Mouse (Mus musculus): ENCODE data around the gene Fscn1. TPM values are rescaled to one million over a fixed set of nuclear protein-coding genes. Genes with fewer than 3 reads are reported as not detected.

The Fscn1 gene
- polyA plus RNA-seq, 1 experiment = 69.0 TPM

DNA sequence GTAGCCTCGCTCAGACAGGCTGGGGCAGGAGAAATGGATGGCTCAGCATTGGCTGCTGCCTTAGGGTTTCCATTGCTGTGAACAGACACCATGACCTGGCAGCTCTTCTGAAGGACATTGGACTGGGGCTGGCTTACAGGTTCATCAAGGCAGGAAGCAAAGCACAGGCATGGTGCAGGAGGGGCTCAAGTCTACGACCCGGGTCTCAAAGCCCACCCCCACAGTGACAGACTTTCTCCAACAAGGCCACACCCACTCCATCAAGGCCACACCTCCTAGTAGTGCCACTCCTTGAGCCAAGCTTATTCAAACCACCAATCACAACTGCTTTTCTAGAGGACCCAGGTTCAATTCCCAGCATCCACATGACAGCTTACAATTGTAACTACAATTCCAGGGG is 13.8 kb downstream of the Fscn1 start:
- no peak for DNase-seq (ENCODE audit: low spot score)

DNA sequence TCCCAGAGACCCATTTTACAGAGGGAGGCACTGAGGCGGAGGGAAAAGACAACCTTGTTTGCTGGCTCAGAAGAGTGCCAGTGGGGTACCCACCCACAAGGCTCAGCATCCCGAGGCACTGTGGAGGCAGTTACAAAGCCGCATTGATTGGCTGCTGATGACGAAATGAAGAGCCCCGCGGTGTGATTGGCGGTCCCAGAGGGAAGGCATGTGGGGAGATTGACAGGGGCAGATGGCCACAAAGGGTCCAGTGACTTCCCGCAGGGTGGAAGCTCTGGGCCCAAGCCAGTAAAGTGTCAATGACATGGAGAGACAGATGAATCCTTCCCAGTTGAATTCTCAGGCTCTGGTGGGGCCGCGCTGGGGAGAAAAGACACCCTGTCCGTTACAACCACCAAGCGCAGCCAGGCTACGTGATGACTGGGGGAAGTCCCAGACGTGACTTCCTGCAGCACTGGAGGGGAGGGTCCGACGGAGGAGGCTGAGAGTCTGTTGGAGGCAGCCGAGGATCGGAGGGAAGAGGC is 14.5 kb downstream of the Fscn1 start:
- no peak for DNase-seq (ENCODE audit: low spot score)

DNA sequence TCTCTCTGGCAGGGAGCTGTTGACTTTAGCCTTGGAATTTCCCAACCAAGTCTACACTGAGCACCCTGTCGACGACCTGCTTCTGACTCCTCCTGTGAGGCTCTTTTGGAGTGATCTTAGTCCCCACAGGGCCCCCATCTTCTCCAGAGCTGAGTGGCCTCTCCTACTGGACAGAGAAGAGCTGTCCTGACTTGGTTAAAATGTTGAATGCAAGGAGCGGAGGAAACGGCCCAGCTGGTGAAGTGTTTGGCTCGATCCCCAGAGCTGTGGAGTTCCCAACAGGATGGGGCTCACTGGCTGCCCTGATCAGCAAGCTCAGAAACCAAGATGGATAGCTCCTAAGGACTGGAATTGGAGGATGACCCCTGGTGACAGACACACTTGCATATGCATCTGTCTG is 16.4 kb downstream of the Fscn1 start:
- no peak for DNase-seq (ENCODE audit: low spot score)

DNA sequence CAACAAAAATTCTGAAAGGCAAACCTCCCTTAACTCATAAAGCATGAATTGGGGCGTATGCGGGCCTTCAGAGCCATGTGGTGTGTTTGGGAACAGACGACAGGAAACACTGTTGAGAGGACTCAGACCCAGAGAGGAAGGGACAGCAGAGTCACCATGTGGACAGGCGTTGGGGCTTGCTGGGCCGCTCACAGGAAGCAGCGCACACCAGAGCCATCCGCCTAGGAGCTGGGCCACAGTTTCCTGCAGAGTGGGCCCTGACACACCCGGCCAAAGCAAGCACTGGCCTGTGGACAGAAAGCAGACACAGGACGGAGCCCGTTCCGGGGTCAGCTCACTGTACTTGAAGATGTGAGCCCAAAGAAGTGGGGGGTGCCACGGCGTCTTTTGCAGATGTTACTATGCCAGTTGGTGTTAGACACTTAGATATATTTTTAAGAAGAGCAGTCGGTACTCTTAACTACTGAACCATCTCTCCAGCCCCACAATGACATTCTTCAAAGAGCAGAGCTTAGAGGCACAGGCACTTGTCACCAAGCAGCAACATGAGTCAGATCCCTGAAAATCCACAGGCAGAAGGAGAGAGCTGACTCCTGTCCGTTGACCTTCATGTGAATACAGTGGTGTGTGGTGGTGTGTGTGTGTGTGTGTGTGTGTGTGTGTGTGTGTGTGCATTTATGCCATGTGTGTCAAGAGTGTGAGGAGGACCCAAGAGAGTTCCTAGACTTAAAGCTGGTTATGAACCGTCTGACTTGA is 22.1 kb downstream of the Fscn1 start:
- DNase-seq (ENCODE audit: low spot score) = no peak

DNA sequence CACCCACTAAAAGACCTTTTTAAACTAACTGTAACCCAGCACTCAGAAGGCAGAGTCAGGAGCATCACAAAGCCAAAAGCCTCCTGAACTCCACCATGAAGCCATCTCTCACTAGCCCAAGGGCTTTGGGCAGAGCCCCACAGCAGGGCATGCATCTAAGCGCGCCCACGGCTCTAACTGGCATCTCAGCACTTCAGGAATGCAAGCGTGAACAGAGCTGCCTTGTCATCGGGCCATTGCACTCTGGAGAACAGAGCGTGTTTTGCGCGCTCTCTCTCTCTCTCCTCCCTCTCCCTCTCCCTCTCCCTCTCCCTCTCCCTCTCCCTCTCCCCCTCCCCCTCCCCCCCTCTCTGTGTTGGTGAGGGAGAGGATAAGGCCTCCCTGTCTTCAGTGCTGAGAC is 23.0 kb downstream of the Fscn1 start:
- no peak for DNase-seq (ENCODE audit: low spot score)

DNA sequence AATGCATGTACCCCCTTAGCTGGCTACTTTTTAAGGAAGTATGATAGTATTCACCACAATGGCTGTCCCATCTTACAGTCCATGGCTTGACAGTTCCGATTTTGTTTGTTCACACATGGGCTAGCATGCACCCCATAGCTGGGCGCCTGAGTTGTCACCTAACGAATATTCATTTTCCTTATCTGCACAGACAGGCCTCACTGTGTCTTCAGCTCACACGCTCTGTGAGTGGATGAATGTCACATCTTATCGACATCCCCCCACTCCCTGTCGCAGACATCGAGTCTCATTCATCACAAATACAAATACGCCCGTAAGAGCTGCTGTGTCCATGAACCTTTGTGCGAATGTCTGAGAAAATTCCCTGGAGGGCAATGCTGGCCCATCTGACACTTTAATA is 24.1 kb downstream of the Fscn1 start:
- no peak for DNase-seq (ENCODE audit: low spot score)

DNA sequence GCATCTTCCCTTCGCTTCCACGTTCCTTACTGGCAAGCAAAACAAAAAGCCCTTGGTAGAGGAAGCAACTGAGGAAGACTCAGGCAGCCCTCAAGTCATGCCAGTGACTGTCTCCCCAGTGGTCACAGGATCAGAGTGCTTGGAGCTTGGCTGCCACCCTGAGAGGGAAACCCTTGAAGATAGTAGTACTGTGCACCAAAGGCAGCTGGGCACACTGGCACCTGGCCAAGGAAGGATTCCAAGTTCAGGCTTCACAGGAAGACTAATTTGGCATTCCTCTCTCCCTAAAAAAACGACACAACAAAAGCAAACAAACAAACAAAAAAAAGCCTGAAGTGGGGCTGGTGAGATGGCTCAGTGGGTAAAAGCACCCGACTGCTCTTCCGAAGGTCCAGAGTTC is 28.4 kb downstream of the Fscn1 start:
- DNase-seq (ENCODE audit: low spot score) = no peak

DNA sequence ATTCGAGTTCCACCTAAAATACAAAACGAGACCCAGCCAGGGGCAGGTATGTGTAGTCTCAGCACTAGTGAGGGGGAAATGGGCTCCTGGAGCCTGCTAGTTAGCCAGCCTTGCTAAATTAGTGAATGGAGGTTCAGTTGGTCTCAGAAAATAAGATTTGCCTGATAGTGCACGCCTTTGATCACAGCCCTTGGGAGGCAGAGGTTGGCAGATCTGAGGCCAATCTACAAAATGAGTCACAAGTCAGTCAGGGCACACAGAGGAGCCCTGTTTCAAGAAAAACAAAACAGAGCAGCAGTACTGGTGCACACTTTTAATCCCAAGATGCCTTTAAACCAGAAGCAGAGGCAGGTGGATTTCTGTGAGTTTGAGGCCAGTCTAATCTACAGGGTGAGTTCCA is 29.0 kb downstream of the Fscn1 start:
- DNase-seq (ENCODE audit: low spot score) = no peak

DNA sequence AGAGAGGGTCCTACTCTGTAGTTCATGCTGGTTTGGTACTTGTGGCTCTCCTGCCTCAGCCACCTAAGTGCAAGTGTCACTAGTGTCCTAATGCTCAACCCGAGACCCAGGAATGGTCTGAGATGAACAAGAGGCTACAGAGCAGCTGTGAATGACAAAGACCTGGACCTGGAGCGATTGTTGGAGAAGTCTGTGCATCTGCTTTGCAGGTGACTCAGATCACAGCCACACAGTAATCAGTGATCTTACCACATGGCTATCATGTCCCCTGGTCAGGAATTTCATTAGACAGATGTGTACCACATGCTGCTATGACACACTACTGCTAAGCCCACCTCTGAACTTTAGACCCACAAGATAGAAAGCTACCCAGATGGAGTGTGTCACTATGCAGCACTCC is 34.6 kb downstream of the Fscn1 start:
- no peak for DNase-seq (ENCODE audit: low spot score)

DNA sequence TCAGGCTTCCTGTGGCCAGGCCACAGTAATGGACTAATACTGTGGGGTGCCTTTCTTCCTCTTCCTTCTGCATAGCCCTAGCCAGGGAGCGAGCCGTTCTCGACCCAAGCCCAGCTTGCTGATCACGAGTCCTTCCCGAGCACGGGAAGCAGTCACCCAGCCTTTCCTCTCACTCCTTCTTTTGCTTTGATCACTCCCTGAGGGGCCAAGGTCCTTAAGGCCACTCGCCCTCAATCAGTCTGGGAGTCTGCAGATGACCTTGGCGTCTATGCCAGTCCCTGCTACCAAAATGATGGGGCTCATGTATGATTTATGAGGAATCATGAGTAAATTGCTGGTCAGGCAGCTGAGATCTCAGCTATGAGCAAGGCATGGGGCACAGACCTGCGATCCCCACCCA is 37.4 kb downstream of the Fscn1 start:
- no peak for DNase-seq (ENCODE audit: low spot score)

DNA sequence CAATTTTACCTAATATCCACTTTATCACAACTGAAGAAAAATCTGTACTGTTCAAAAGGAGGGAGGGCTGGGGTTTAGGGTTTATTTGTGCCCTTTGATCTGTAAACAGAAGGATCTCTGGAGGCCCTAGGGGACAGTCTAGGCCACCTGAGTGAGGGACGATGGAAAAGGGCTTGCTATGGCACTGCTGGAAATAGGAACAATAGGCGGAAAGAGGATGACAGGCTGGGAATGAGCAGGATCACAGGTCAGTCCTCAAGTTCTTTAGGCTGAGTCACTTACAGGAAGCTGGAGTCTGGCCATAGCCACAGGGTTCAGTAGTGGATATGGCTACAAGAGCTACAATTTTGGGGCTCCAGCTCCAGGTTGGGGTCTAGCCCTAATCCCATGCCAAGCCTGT is 38.0 kb downstream of the Fscn1 start:
- no peak for DNase-seq (ENCODE audit: low spot score)

DNA sequence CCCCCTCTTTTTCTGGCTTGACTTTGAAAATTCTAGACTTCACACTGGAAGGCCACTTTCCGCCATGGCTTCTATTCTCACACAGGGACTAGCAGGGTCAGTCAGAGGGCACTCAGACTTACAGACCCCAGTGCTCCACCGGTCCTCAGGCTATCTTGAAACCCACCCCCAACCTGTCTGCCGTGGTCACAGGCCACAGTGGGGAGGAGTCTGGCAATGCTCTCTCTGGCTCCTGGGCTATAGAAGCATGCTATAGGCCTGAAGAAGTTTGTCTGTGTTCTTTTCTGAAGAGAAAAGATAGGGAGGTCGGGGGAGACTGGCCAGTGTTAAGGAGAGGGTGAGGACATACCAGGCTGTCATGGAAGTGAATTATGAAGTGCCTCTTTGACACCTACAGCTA is 39.9 kb downstream of the Fscn1 start:
- DNase-seq (ENCODE audit: low spot score) = no peak

DNA sequence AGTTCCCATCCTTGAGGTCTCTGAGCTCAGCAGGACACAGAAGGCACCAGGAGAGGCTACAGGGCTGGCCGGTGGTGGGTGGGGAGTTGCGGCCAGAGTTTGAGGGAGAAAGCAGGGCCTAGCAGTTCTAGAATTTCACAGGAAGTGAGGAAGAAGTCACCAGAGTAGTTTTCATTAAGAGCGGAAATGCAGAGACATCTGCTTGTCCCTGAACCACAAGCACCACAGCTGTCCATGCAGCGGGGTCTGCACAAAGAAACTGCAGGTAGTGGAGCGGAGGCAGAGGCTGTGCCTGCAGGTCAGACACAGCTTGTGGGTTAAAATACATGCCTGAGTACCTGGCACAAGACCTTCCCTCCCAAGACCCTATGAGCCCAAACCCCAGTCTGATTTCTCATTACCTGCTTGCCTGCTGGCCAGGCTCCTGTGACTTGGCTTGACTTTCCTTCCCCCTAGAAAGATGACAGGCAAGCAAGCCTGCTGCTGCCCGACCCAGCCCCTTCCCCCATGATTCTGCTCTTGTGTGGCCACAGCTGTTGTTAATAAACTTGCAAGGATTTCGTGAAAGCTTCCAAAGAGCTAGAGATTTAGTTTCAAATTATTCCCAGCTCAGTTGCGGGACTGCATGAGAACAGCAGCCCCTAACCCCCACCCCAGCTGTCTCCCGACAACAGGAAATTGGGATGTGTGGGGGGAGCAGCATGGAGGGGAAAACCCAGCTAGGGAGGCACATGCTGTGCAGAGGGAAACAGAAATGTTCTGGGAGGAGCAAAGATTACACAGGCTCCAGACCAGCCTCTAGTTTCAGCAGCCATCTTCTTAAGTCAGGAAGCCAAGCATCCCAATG is 40.7 kb downstream of the Fscn1 start:
- DNase-seq (ENCODE audit: low spot score) = no peak

DNA sequence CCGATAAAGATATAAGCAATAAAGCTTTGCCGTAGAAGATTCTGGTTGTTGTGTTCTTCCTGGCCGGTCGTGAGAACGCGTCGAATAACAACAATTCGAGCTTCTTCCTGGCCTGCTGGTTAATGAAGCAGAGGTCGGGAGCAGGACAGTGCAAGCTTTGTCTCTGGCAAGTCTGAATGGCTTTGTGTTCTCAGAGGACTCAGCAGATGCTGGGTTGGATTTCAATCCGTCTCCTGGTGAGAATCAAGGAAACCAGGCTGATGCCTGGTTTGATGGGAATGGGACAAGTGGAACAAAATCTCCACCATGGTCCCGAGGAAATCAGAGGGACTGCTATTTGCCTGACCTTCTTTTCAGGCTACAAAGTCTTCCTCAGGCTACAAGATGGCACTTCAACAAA is 49.2 kb downstream of the Fscn1 start:
- DNase-seq (ENCODE audit: low spot score) = no peak

DNA sequence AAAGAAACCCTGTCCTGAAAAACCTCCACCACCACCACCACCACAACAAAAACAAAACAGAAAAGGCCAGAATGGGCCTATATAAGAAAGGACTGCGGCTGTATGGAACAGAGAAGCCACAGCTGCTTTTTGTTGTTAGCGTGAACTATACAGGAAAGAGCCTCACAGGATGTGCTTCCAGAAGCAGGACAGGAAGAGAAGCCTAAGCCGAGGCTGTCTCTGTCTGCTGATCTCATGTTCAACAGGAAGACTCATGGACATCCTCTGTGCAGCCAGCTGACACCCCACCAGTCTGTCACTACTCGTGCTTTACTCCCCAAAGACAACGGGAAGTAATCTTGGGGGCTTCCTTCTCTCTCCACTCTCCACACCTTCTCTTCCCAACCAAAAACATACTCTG is 57.3 kb downstream of the Fscn1 start:
- no peak for DNase-seq (ENCODE audit: low spot score)

Other genes starting within 250 kb of the Fscn1 start
- gene Tnrc18, start 142.7 kb upstream of the Fscn1 start, polyA plus RNA-seq (2012; rRNA removed) = 21.4 and 49.1 TPM in 2 replicates
- gene Fbxl18, start 64.9 kb upstream of the Fscn1 start, polyA plus RNA-seq (2012; rRNA removed) = 7.0 and 8.4 TPM in 2 replicates
- 5,740 and 7,458 TPM in 2 replicates for gene Actb, start 53.6 kb upstream of the Fscn1 start, polyA plus RNA-seq (2012; rRNA removed)
- gene Rnf216, start 152.7 kb downstream of the Fscn1 start, polyA plus RNA-seq (2012; rRNA removed) = 25.0 and 26.2 TPM in 2 replicates
- not detected in 2 replicates for gene Olfr718-ps1, start 187.2 kb downstream of the Fscn1 start, polyA plus RNA-seq (2012; rRNA removed)
- 11.7 TPM in 2 replicates for gene Rbak, start 220.4 kb downstream of the Fscn1 start, polyA plus RNA-seq (2012; rRNA removed)
- not detected in 2 replicates for gene Spdye4b, start 220.7 kb downstream of the Fscn1 start, polyA plus RNA-seq (2012; rRNA removed)

All from urinary bladder, adult 2 months (tissue).